Mouse (Mus musculus) bone marrow macrophage, adult 2 months (primary cell): ENCODE results near the gene Vmn1r55.
"Not testable (repeated sequence)": the region's sequence is repeated elsewhere in the genome, so short reads cannot be mapped to it uniquely, and the experiment has no call there.

Source experiments
- CTCF ChIP-seq: IDR thresholded peaks from 2 replicates; pipeline ENCODE4 v1.5.1; 2012; ENCODE audit warnings: low read depth, mild to moderate bottlenecking, low read length, moderate library complexity
- POLR2A ChIP-seq: IDR thresholded peaks from 2 replicates; pipeline ENCODE4 v1.6.1; 2012; ENCODE audit warnings: mild to moderate bottlenecking, low read depth, low read length, borderline replicate concordance

DNA sequence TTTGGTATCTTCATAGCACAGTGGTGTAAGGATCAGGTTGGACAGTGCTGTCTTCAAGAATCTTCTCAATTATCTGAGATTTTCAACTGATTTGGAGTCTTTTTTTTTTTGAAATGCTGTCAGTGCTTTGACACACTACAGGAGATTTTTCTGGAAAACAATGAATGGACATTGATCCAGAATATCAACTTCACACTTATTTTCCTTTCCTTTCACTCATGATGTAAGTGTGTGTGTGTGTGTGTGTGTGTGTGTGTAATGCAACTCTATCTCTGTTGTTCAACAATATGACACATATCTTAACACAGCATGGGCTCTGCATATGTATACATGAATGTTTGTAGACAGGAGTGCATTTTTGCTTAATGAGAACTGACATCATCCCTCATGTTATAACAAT is 47.2 kb upstream of the Vmn1r55 start, which contains the start of gene Vmn1r56:
- not testable (repeated sequence) for TF ChIP-seq CTCF, POLR2A
